Mouse (Mus musculus) ES-Bruce4 (cell line): ENCODE data around the gene Rnf186.

Experiments used
- CTCF ChIP-seq: IDR thresholded peaks from one replicate; pipeline ENCODE4 v1.8.1; 2011; ENCODE audit warnings: low read depth, low read length
- EP300 ChIP-seq: IDR thresholded peaks from 2 replicates; pipeline ENCODE4 v1.6.1; 2011; ENCODE audit warnings: low read depth, low read length; ENCODE audit not compliant: insufficient read depth
- POLR2A ChIP-seq: IDR thresholded peaks from one replicate; pipeline ENCODE4 v1.8.1; 2011; ENCODE audit warnings: low read length; ENCODE audit not compliant: insufficient read depth

- TF ChIP-seq CTCF (no peak), POLR2A (no peak), EP300 (no peak)
These were observed 7.8 kb upstream of the Rnf186 start for GRCm38 (mm10) chr4:138959120-138959519.
